Mouse (Mus musculus) cerebral cortex, adult 2 months (tissue): ENCODE data around the gene Cmtm1.

Experiments
- WGBS: fragments of 180-500 bp; shearing (Covaris S2); methylation state at CpG from one replicate; pipeline ENCODE4 v1.1.7; 2018; 5-methylcytosine and 5-hydroxymethylcytosine counted together

The Cmtm1 gene

GRCm38 (mm10) chr8:104321267-104321666 is 11.3 kb upstream of the Cmtm1 start, which contains the start of gene Gm11020:
Gene Gm11020 (plus strand): TSS chr8:104321567.
- 76% methylated on average over 11 of the region's 11 CpGs for WGBS

- 48% methylated on average over 4 of the region's 4 CpGs for WGBS
These were observed 3.4 kb upstream of the Cmtm1 start for GRCm38 (mm10) chr8:104313311-104313710.

GRCm38 (mm10) chr8:104312023-104312422 is 2.1 kb upstream of the Cmtm1 start:
- WGBS: 56% methylated on average over 3 of the region's 3 CpGs

- WGBS: 73% methylated on average over 6 of the region's 6 CpGs
These were observed 1.6 kb downstream of the Cmtm1 start for GRCm38 (mm10) chr8:104308341-104308740.

GRCm38 (mm10) chr8:104304962-104305361 is 5.0 kb downstream of the Cmtm1 start:
- WGBS: 91% methylated on average over 11 of the region's 11 CpGs

- WGBS: 98% methylated on average over 4 of the region's 4 CpGs
These were observed 7.4 kb downstream of the Cmtm1 start for GRCm38 (mm10) chr8:104302536-104302935.

GRCm38 (mm10) chr8:104301577-104301976 is 8.4 kb downstream of the Cmtm1 start:
- 38% methylated on average over 3 of the region's 3 CpGs for WGBS

GRCm38 (mm10) chr8:104294396-104294795 is 15.5 kb downstream of the Cmtm1 start:
- WGBS: 84% methylated on average over 1 of the region's 1 CpGs

- WGBS: 88% methylated on average over 12 of the region's 12 CpGs
These were observed 16.9 kb downstream of the Cmtm1 start, which contains the start of gene Cmtm2a for GRCm38 (mm10) chr8:104293081-104293480. Gene Cmtm2a (minus strand): TSS chr8:104293181.

- 82% methylated on average over 6 of the region's 6 CpGs for WGBS
These were observed 41.0 kb downstream of the Cmtm1 start for GRCm38 (mm10) chr8:104268937-104269440.

GRCm38 (mm10) chr8:104264271-104264935 is 45.5 kb downstream of the Cmtm1 start:
- WGBS: 95% methylated on average over 22 of the region's 22 CpGs

- 65% methylated on average over 5 of the region's 5 CpGs for WGBS
These were observed 48.1 kb downstream of the Cmtm1 start for GRCm38 (mm10) chr8:104261802-104262201.

GRCm38 (mm10) chr8:104253016-104253415 is 56.9 kb downstream of the Cmtm1 start:
- WGBS: 81% methylated on average over 3 of the region's 3 CpGs

GRCm38 (mm10) chr8:104251461-104251860 is 58.5 kb downstream of the Cmtm1 start:
- WGBS: 2% methylated on average over 7 of the region's 7 CpGs

- WGBS: 4% methylated on average over 41 of the region's 41 CpGs
These were observed 59.2 kb downstream of the Cmtm1 start, which contains the start of gene Cklf for GRCm38 (mm10) chr8:104250439-104251367. Gene Cklf (plus strand): TSS chr8:104250861.

- WGBS: 85% methylated on average over 7 of the region's 7 CpGs
These were observed 60.4 kb downstream of the Cmtm1 start for GRCm38 (mm10) chr8:104249442-104249996.

GRCm38 (mm10) chr8:104248276-104248675 is 61.7 kb downstream of the Cmtm1 start, which contains the start of gene Tk2:
Gene Tk2 (minus strand): TSS chr8:104248558.
- under 1% methylated on average over 28 of the region's 28 CpGs for WGBS

- WGBS: 1% methylated on average over 11 of the region's 11 CpGs
These were observed 62.1 kb downstream of the Cmtm1 start for GRCm38 (mm10) chr8:104247908-104248275.

GRCm38 (mm10) chr8:104247054-104247907 is 62.7 kb downstream of the Cmtm1 start:
- WGBS: 65% methylated on average over 22 of the region's 22 CpGs

- WGBS: 90% methylated on average over 4 of the region's 4 CpGs
These were observed 63.3 kb downstream of the Cmtm1 start for GRCm38 (mm10) chr8:104246621-104247020.
